Mouse (Mus musculus): ENCODE results near the gene Klra2.
A peak's percentile ranks its signal among the peaks of the same experiment; 100 is the strongest.
"Not testable (repeated sequence)": the region's sequence is repeated elsewhere in the genome, so short reads cannot be mapped to it uniquely, and the experiment has no call there.

Klra2 gene

DNA sequence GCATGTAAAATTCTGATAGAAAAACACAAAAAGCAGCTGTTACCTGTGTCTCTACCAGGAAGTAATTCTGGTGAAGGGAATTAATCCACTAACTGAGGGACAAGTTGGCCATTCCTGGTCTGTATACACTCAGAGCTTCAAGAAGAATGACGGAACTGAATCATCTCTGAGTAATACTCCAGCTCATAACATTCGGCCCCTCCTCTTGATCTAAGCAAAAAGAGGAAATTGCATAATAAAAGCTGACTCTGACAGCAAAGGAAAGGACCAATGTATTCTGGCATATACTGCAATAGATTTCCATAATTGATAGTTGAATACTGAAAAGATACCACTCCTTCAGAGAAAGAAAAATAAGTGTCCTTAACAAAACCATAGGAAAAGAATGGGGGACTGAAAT is at the start of gene Klra2:
Klra2 (minus strand) TSS at position 157 of the 400 bp plus-strand sequence.
- DNase-seq (ENCODE audit: low spot score in 2 of 2): no peak

DNA sequence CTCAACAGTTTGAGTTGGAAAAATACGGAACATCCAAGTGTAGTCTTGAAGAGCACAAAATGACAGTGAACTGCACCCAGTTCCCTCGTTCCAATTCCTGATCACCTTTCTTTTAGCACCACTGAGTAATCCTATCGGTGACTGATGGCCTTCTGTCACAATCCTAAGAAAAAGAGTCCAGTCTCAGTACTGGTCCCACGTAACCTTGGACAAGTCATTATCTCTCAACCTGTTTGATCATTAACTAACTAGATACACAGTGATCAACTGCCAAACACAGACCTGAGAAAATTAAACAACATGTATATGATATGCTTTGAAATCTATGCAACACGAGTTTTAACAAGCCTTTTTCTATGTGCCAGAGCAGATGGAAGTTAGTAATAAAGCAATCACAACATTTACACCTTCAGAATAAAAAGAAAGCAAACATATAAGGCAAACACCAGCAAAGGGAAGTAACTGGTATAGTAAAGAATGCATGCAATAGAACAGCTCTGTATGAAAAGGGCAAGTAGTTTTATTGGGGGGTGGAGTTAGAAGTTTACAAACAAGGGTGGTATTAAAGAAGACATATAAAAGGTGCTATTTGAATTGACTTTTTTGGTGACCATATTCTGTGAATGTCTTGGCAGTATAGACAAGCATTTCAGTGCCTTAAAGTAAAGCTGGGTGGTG is 47.4 kb upstream of the Klra2 start:
- DNase-seq (ENCODE audit: low spot score in 2 of 2): no peak

DNA sequence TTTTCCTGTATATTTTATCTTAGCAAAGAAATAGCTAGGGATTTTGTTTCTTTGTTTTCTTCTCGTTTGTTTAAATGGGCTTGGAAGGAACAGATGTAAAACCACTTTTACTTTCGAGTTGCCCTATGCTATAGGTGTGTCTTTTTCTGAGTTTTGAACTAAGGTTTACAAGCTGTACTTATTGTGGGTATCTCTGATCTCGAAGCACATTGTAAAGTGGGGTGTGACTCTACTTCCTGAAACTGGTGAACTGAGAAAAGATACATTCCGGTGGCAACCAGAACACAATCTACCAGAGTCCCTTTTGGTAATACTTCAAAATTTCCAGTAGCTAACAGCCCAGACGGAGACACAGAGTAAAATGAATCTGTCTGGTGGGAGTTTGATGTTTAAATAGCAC is 46.8 kb upstream of the Klra2 start:
- no peak for DNase-seq (ENCODE audit: low spot score in 2 of 2)

DNA sequence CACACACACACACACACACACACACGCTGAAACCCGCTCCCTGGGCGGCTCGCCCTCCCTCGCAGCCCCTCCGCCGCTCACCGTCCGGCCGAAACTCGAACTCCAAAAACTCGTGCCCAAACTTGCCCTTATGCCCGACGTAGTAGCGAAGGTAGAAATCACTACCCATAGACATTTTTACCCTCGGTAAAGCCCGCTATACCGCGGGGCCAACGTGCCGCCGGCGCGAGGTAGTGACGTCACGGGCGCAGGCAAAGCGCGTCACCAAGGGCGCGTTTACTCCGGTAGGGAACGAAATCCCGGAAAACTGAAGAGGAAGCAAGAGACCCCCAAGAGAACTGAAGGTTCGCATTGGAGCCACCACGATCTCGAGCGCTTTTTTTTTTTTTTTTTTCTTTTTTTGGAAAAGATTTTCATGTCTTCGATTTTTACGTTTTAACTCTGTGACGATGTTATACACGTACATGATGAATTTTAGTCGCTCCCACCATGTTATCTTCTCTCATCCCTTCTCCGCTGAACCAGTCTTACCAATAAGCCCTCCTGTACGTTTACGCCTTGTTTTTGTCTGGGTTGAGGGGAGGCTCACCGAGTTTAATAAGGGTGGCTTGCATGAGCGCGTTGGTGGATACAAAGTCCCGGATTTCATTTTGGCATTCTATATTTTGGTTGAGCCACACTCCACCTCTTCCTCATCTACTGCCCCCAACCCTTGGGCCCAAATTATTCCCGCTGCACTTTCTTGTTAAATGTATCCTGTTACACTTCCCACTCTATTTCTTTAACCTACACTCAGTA is 46.0 kb upstream of the Klra2 start, which contains the start of gene Magohb:
Magohb (minus strand) TSS at position 254 of the 798 bp plus-strand sequence.
- peak; percentile 77 to 89 for DNase-seq (ENCODE audit: low spot score in 2 of 2)

DNA sequence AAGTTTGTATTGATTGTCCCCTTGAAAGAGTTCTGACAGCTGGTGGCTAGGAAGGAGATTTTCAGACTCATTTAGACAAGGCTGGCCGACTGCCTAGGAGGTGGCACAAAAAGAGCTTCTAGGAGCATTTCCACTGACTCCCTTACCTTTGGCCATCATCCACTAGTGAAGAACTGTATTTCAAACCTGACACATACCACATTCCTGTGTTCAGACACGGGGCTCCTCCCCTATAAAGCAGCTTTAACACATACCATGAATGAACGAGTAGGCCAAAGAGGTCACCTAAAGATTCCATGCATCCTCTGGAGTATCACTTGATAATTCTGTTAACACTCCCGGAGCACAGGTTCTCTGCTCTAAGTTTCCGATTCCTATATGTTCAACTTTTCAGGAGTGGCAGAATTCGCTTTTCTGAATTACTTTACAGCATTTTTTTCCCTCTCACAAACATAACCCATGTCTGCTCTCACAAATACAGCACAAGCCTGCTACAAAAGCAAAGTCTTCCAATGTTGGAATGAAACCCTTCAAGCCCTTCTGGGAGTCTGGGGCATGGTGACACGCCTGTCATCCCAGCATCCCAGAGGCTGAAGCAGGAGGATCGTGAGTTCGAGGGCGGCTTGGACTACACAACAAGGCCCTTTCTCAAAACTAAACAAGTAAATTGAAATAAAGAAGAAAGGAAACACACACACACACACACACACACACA is 45.3 kb upstream of the Klra2 start:
- DNase-seq (ENCODE audit: low spot score in 2 of 2): no peak

DNA sequence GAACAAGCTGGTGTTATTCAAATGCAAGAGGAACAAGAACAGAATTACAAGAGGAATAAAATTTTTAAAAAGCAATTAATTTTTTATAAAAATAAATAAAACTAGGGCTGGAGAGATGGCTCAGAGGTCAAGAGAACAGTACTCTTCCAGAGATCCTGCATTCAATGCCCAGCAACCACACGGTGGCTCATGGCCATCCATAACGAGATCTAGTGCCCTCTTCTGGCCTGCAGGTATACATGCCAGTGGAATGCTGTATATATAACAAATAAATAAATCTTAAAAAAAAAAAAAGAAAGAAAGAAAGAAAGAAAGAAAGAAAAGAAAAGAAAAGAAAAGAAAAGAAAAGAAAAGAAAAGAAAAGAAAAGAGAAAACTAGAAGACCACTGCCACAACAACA is 43.3 kb upstream of the Klra2 start:
- DNase-seq (ENCODE audit: low spot score in 2 of 2): peak in 1 of 2 experiments; percentile 16

DNA sequence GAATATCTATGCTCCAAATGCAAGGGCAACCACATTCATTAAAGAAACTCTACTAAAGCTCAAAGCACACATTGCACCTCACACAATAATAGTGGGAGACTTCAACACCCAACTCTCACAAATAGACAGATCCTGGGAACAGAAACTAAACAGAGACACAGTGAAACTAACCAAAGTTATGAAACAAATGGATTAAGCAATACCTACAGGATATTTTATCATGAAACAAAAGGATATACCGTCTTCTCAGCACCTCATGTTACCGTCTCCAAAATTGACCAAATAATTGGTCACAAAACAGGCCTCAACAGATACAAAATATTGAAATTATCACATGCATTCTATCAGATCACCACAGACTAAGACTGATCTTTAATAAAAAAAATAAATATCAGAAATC is 31.0 kb upstream of the Klra2 start:
- DNase-seq (ENCODE audit: low spot score in 2 of 2): not testable (repeated sequence)

DNA sequence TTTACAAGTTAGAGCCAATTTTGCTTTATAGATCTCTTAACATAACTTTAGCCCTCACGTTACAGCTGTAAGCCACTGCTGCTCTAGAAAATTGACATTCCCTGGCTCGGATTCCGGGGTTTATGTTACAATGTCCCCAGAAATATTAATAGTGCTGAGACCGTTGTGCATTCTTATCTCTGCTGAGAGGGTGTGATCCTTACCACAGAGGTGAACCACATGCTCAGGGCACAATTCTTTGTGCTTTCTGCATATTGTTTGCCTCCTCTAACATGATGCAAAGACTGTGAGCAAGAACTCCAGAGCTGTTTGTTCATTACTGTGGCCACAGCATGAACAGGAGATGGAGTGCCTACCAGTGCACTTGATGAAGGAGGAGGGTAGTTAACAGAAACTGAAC is 29.5 kb upstream of the Klra2 start:
- no peak for DNase-seq (ENCODE audit: low spot score in 2 of 2)

DNA sequence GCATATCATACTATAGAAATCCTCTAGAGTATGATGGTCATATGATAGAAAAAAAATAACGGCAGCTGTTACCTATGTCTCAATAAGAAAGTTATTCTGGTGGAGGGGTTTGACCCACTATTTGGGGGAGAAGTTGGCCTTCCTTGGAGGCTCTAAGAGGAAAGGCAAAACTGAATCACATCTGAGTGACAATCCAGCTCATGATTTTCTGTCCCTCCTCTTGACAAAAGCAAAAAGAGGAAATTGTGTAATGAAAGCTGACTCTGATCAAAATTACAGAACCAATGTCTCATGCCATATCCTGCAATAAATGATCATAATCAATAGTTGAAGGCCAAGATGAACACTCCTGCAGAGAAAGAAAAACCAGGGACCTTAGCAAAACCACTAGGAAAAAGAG is 25.1 kb upstream of the Klra2 start:
- DNase-seq (ENCODE audit: low spot score in 2 of 2): no peak

DNA sequence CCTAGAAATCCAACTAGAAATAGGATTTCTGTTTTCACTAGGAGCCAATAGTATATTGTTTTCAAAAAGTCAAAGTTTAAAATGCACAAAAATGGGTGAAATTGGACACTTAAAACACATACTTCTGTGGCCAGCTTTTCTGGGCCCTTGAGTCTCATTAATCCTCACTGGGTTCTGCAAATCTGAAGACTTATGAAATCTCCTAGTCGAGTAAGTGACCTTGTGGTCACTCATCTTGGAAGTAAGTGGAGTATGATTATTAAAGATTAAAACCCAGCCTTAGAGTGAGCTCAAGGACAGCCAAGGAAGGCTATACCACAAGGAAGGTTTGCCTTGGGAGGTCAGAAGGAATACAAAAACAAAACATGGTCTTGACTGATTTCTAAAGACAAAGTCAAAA is 23.1 kb upstream of the Klra2 start:
- no peak for DNase-seq (ENCODE audit: low spot score in 2 of 2)

DNA sequence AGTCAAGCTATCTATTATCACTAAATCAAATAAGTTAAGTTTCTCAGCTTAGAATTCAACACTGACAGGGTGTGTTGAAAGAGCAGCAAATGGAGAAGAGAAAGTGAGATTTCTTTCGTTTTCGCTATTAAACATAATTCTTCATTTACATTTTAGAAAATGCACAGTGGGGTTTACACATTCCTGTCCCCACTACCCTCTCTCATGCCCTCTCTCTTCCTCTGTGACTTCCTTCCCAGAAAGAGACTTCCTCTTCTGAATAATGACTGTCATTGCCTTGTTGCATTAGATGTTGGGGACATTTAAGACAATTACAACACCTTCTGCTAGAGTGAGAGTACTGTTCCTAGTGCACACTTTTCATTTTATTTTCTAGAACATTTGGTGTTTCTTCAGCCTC is 22.4 kb upstream of the Klra2 start:
- DNase-seq (ENCODE audit: low spot score in 2 of 2): no peak

DNA sequence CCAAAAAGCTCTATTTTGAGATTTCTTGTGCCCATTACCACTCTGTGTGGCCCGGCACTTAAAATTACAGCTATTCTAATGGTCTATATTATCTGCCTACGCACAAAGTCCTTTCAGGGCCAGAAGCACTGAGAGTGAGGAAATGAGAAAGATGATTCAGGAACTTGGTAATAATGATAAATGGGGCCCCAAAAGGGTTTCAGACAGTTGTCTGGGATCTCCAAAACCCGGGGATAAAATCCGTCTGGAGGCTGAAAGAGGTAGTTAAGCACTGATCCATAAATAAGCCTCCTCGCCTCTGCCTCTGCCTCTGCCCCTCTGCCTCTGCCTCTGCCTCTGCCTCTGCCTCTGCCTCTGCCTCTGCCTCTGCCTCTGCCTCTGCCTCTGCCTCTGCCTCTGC is 17.0 kb upstream of the Klra2 start:
- DNase-seq (ENCODE audit: low spot score in 2 of 2): no peak

DNA sequence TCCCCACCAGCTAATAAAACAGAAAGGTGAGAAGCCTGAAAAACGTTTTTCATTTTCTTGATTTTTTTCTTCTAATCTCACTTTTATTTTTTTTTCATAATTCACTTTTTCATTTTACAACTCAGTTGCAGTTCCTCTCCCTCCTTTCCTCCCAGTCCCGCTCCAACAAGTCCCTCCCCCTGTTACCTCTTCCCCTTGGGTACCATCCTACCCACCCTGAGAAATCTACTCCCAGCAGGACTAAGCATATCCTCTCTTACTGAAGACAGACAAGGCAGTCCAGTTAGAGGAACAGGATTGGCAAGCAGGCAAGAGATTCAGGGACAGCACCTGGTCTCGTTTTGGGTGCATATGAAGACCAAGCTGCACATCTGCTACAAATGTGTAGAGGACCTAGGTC is 15.6 kb upstream of the Klra2 start:
- DNase-seq (ENCODE audit: low spot score in 2 of 2): no peak

DNA sequence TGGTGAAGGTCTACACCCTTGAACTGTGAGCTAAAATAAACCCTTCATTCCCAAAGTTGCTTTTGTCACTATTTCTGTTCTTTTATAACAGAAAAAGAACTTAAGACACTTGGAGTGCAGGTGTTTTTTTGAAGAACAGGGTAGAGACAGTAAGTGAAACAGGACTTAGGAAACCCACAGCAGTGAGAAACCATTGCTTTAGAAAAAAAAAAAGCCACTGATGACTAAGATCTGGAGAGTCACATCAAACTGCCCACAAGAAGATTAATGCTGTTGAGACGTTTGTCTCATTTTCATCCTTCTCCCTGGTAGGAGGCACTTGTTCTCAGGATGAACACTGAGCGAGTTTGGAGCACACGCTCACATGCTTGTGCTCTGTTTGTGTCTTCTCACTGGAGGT is 14.8 kb upstream of the Klra2 start:
- DNase-seq (ENCODE audit: low spot score in 2 of 2): no peak

DNA sequence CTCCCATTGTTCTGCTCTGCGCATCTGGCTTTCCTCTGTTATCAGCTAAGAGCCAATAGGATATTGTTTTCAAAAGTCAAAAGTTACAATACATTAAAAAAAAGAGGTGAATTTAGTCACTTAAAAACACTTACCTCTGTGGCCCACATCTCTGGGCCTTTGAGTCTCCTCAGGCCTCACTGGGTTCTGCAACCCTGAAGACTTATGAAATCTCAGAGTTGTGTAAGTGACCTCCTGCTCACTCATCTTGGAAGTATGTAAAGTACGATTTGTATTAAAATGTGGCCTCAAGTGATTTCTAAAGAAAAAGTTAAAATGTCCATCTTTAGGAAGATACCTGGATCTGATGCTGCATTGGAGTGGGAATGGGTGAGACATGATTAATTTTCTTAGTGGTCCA is 2.1 kb downstream of the Klra2 start:
- no peak for DNase-seq (ENCODE audit: low spot score in 2 of 2)

Measured in thymus, postnatal 10 days (tissue).